Mouse (Mus musculus) thymus, adult 2 months (tissue): ENCODE results near the gene Tedc2.

ENCODE experiments used
- CTCF ChIP-seq: fragments of 200-500 bp; IDR thresholded peaks from 2 replicates; pipeline ENCODE4 v1.5.1; 2012; ENCODE audit warnings: mild to moderate bottlenecking, control low read depth, low read length, moderate library complexity, borderline replicate concordance; ENCODE audit not compliant: control insufficient read depth, poor library complexity, insufficient read depth; ENCODE audit errors: extremely low read depth
- POLR2A ChIP-seq: fragments of 200-500 bp; IDR thresholded peaks from 2 replicates; pipeline ENCODE4 v1.6.1; 2012; ENCODE audit warnings: mild to moderate bottlenecking, low read length, control low read depth, moderate library complexity; ENCODE audit not compliant: control insufficient read depth, poor library complexity, insufficient read depth; ENCODE audit errors: extremely low read depth

DNA sequence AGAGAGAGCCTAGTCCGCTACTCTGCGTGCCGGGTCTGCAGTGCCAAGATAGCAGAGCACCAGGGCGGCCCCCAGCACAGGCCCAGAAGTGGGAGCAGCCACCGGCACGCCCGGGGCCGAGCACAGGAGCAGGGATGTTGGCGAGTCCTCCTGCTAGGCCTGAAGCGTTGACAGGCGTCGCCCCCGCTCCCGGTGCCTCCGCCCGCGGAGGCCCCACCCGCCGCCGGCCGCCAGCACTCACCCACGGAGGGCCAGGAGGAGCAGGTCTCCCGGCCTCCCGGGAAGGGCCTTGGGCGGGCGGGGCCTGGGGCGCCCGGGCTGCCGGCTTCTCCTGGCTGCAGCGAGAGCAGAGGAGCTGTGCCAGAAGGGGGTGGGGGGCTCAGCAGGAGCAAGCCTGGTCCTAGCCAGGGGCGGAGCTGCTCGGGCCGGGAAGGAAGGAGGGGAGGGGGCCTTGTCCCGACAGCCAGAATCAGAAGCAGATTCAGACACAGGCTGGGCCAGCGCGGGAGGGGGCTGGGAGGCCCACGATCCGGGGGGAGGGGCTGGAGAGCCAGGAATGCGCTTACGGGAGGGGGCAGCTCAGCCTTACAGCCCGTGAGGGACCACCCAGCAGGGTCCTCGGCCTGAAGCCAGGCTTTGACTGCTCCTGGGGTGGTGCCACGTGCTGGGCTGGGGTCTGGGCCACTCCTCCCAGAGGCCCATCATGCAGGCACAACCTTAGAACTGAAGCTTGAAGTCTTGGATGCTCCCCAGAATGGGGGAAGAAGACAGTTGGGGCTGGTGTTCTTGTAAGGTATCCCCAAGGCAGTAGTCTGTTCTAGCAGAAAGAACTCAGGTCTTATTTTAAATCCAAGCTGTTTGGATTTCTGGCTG is 11.4 kb downstream of the Tedc2 start, which contains the start of gene Ntn3:
- TF ChIP-seq POLR2A (no peak), CTCF (no peak)
